Mouse (Mus musculus) neural tube, embryonic 14.5 days (tissue): ENCODE measurements at regions not wholly inside any gene's neighbourhood (a gene's known extent, or its start where the extent isn't known, plus 50 kb on each side); places are given as distances from the start of the nearest gene placed in this dataset.

Experiments used
- ATAC-seq: fragments of 200-750 bp; cut with Nextera tagmentation; 2 replicates; pipeline ENCODE4 v1.8.0; 2017; ENCODE audit warnings: low read depth, mild to moderate bottlenecking, moderate TSS enrichment, moderate library complexity
- H3K27ac ChIP-seq: fragments of 300-500 bp; sonication (generic); 2 replicates; pipeline ENCODE4 v1.5.1; 2014; ENCODE audit warnings: low read depth, mild to moderate bottlenecking, control low read depth, low read length, moderate library complexity, mixed read lengths
- H3K27me3 ChIP-seq: fragments of 300-500 bp; sonication (generic); 2 replicates; pipeline ENCODE4 v1.6.1; 2014; ENCODE audit warnings: low read length; ENCODE audit not compliant: control insufficient read depth, insufficient read depth
- H3K36me3 ChIP-seq: fragments of 300-500 bp; sonication (generic); 2 replicates; pipeline ENCODE4 v1.6.1; 2014; ENCODE audit warnings: low read length, mixed read lengths; ENCODE audit not compliant: control insufficient read depth, insufficient read depth
- H3K4me1 ChIP-seq: fragments of 300-500 bp; sonication (generic); 2 replicates; pipeline ENCODE4 v1.6.1; 2014; ENCODE audit warnings: low read length; ENCODE audit not compliant: control insufficient read depth, insufficient read depth
- H3K4me2 ChIP-seq: fragments of 300-500 bp; sonication (generic); 2 replicates; pipeline ENCODE4 v1.6.1; 2014; ENCODE audit warnings: mild to moderate bottlenecking, low read depth, low read length, control low read depth
- H3K4me3 ChIP-seq: fragments of 300-500 bp; sonication (generic); 2 replicates; pipeline ENCODE4 v1.5.1; 2014; ENCODE audit warnings: low read depth, low read length, control low read depth, mixed read lengths
- H3K9ac ChIP-seq: fragments of 300-500 bp; sonication (generic); replicated peaks from 2 replicates; pipeline ENCODE4 v1.6.1; 2014; ENCODE audit warnings: low read depth, mild to moderate bottlenecking, control low read depth, low read length, mixed read lengths
- H3K9me3 ChIP-seq: fragments of 300-500 bp; sonication (generic); 2 replicates; pipeline ENCODE4 v1.6.1; 2016; ENCODE audit warnings: low read length; ENCODE audit not compliant: control insufficient read depth
- WGBS: fragments of 180-500 bp; shearing (Covaris S2); extraction: QIAGEN DNeasy Blood & Tissue Kit; methylation state at CpG from one replicate; pipeline ENCODE4 v1.1.7; 2014; 5-methylcytosine and 5-hydroxymethylcytosine counted together

DNA sequence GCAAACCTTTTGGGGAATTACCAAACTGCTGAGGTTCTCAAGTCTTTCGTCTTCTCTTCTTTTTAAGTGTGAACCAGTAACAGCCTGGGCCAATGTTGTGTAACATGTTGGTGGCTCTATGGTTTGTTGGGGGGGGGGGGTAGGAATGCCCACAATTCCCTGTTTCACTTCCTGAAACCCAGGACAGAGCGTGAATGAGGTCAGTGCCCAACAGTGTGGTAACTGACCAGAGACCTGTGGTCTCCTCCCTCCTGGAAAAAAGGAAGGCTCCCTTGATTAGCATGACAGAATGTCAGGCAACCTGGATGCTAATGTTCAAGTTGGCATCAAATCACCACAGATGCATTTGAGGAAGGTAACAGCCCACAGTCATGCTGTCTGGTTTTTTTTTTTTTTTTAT is 218.9 kb upstream of the Tcerg1l start:
- no peaks in the 10 kb centered on the region for H3K27me3 ChIP-seq
- H3K4me3 ChIP-seq, result no peak overlapping the region
- no peaks in the 10 kb centered on the region for H3K9me3 ChIP-seq
- no peaks in the 10 kb centered on the region for H3K4me1 ChIP-seq
- 85% methylated on average over 2 of the region's 2 CpGs for WGBS
- ATAC-seq, result no peak
- no peaks in the 10 kb centered on the region for H3K36me3 ChIP-seq
- no peak overlapping the region for H3K27ac ChIP-seq
- H3K4me2 ChIP-seq, result no peak overlapping the region
- H3K9ac ChIP-seq, result no peak overlapping the region

DNA sequence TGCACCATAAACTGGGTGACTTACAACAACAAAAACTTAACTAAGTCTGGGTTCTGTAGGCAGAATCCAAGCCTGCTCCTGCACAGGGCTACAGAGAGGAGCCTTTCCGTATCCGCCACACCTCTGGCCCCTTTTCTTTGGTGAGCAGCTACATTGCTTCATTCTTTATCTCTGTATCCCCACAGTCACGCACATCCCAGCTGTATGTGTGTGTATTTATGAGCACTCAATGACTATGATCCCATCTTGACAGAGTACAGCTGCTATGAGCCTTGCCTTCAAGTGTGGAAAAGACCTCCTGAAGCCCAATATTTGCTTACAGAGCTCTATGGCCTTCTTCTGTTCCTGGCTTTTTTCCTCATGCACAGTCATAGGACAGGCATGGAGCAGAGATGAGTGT is 212.1 kb upstream of the Tcerg1l start:
- H3K4me1 ChIP-seq, result peaks cover 7% of the 10 kb centered on the region
- 94% methylated on average over 3 of the region's 3 CpGs for WGBS
- no peak overlapping the region for H3K27ac ChIP-seq
- H3K27me3 ChIP-seq, result no peaks in the 10 kb centered on the region
- no peak for ATAC-seq
- no peaks in the 10 kb centered on the region for H3K9me3 ChIP-seq
- H3K4me2 ChIP-seq, result no peak overlapping the region
- H3K4me3 ChIP-seq, result no peak overlapping the region
- H3K9ac ChIP-seq, result no peak overlapping the region
- no peaks in the 10 kb centered on the region for H3K36me3 ChIP-seq

DNA sequence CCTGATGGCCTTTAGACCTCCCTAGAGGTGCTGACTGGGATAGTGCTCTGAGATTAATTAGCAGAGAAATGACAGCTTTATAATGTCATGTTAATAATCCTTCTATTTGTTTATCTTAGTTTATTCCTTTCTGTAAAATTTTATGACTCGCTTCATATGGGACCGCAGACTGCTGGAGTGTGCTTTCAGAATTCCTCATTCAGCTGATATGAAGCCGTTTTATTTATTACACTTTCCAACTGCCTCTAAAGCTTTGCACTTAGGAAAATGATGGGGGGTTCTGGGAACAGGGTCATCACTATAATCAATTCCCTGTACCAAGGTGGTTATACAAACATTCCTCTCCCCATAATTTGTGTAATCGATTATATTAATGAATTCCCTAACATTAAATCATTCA is 211.6 kb upstream of the Tcerg1l start:
- Histone ChIP-seq H3K27ac (no peak overlapping the region), H3K4me2 (no peak overlapping the region), H3K9ac (no peak overlapping the region), H3K4me1 (peaks cover 7% of the 10 kb centered on the region), H3K9me3 (no peaks in the 10 kb centered on the region), H3K27me3 (no peaks in the 10 kb centered on the region), H3K4me3 (no peak overlapping the region), H3K36me3 (no peaks in the 10 kb centered on the region)
- 70% methylated on average over 4 of the region's 4 CpGs for WGBS
- ATAC-seq, result no peak

- H3K4me2 ChIP-seq, result no peak overlapping the region
- H3K9ac ChIP-seq, result no peak overlapping the region
- no peaks in the 10 kb centered on the region for H3K36me3 ChIP-seq
- H3K4me3 ChIP-seq, result no peak overlapping the region
- H3K27me3 ChIP-seq, result no peaks in the 10 kb centered on the region
- no peak overlapping the region for H3K27ac ChIP-seq
- H3K4me1 ChIP-seq, result peaks cover 7% of the 10 kb centered on the region
- H3K9me3 ChIP-seq, result no peaks in the 10 kb centered on the region
- WGBS, result 48% methylated on average over 11 of the region's 11 CpGs
- no peak for ATAC-seq
Observed at GRCm38 (mm10) chr7:138606363-138606964, 208.9 kb upstream of the Tcerg1l start.

DNA sequence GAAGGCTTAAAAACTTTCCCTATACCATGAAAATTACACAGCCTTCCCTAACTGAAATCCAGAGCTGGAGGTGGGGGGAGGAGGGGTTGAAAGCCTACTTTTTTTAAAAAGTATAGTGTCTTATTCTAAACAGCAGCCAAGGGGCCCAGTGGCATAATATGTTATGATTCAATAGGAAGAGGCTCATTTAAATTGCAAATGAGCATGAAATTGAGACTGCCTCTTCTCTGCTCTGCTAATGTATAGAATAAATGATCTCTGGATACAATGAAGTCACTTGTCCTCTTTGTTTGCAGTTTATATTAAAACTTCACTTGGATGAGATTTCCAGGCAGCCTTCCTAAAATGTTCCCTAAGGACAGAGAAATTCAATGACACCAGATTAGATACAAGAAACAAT is 208.4 kb upstream of the Tcerg1l start:
- H3K27ac ChIP-seq, result no peak overlapping the region
- H3K9ac ChIP-seq, result no peak overlapping the region
- ATAC-seq, result no peak
- H3K27me3 ChIP-seq, result no peaks in the 10 kb centered on the region
- no peak overlapping the region for H3K4me2 ChIP-seq
- H3K9me3 ChIP-seq, result no peaks in the 10 kb centered on the region
- H3K4me1 ChIP-seq, result peaks cover 7% of the 10 kb centered on the region
- no peak overlapping the region for H3K4me3 ChIP-seq
- no peaks in the 10 kb centered on the region for H3K36me3 ChIP-seq

DNA sequence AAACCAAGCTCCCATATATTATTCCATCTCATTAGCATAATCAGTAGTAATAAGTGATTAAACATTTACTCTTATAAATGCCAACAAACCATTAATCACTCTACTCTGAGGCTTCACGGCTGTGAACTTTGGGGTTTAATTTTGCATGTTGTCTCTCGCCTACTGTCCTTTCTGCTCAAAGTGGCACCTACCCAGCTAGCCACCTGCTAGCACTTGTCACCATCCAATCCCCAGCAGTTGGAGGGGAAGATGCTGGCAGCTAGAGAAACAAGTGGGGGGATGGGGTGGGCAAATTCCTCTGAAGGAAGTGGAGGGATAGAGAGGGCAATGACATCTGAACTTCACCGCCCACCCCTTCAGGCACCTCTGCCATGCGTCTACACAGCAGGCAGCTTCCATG is 204.2 kb upstream of the Tcerg1l start:
- no peak for ATAC-seq
- WGBS, result 51% methylated on average over 4 of the region's 4 CpGs
- Histone ChIP-seq H3K27ac (no peak overlapping the region), H3K4me3 (no peak overlapping the region), H3K9me3 (no peaks in the 10 kb centered on the region), H3K27me3 (no peaks in the 10 kb centered on the region), H3K9ac (no peak overlapping the region), H3K36me3 (no peaks in the 10 kb centered on the region), H3K4me1 (peaks cover 7% of the 10 kb centered on the region), H3K4me2 (no peak overlapping the region)

GRCm38 (mm10) chr7:138593344-138593743 is 195.8 kb upstream of the Tcerg1l start:
- no peak overlapping the region for H3K4me2 ChIP-seq
- ATAC-seq, result no peak
- 94% methylated on average over 2 of the region's 2 CpGs for WGBS

GRCm38 (mm10) chr7:138567352-138567751 is 169.8 kb upstream of the Tcerg1l start:
- ATAC-seq, result no peak
- H3K9me3 ChIP-seq, result no peaks in the 10 kb centered on the region
- H3K4me2 ChIP-seq, result no peak overlapping the region
- H3K4me3 ChIP-seq, result no peak overlapping the region
- no peaks in the 10 kb centered on the region for H3K36me3 ChIP-seq
- WGBS, result 77% methylated on average over 3 of the region's 3 CpGs
- no peak overlapping the region for H3K27ac ChIP-seq
- no peak overlapping the region for H3K9ac ChIP-seq
- no peaks in the 10 kb centered on the region for H3K4me1 ChIP-seq
- H3K27me3 ChIP-seq, result no peaks in the 10 kb centered on the region

More at GRCm38 (mm10) chr7:138593344-138593743, 195.8 kb upstream of the Tcerg1l start:
- H3K4me3 ChIP-seq, result no peak overlapping the region
- no peaks in the 10 kb centered on the region for H3K4me1 ChIP-seq
- H3K9me3 ChIP-seq, result no peaks in the 10 kb centered on the region
- no peaks in the 10 kb centered on the region for H3K36me3 ChIP-seq
- no peak overlapping the region for H3K27ac ChIP-seq
- no peaks in the 10 kb centered on the region for H3K27me3 ChIP-seq
- no peak overlapping the region for H3K9ac ChIP-seq

DNA sequence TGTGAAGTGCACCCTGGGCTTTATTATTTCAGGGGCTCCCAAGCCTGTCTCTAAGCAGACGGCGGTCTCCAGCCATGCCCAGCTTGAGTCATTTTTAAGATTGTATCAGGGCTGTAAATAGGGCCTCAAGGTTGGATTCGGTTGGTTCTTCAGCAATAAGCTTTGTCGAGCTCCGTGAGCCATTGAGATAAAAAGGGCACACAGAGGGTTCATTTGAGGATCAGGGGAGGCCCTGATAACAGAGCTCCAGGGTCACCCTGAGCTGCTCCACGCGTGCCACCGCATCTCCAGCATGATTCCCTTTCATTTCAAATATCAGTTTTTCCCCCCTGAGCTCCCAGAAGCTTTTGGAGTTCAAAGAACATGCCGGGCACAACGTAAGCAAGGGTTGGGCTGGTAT is 154.1 kb upstream of the Tcerg1l start:
- H3K4me2 ChIP-seq, result no peak overlapping the region
- WGBS, result 78% methylated on average over 10 of the region's 10 CpGs
- H3K27ac ChIP-seq, result no peak overlapping the region
- no peaks in the 10 kb centered on the region for H3K36me3 ChIP-seq
- H3K4me3 ChIP-seq, result no peak overlapping the region
- no peak for ATAC-seq
- no peaks in the 10 kb centered on the region for H3K9me3 ChIP-seq
- no peaks in the 10 kb centered on the region for H3K27me3 ChIP-seq
- H3K4me1 ChIP-seq, result no peaks in the 10 kb centered on the region
- no peak overlapping the region for H3K9ac ChIP-seq
